Mouse (Mus musculus) intestine, embryonic 14.5 days (tissue): Measurements from ENCODE around the gene Brox. TPM values are rescaled to one million over a fixed set of nuclear protein-coding genes. Genes with fewer than 3 reads are reported as not detected.

Source experiments
- ATAC-seq: fragments of 200-750 bp; cut with Nextera tagmentation; replicated peaks from 2 replicates; pipeline ENCODE4 v1.8.0; 2017; ENCODE audit warnings: low read depth, moderate number of reproducible peaks, moderate TSS enrichment, moderate library complexity; ENCODE audit not compliant: low FRiP score, low TSS enrichment
- DNase-seq: peaks from one replicate; pipeline ENCODE4 v3.0.0-alpha.2; 2018; ENCODE audit warnings: low spot score
- H3K27ac ChIP-seq: fragments of 300-500 bp; sonication (generic); 2 replicates; pipeline ENCODE4 v1.5.1; 2014; ENCODE audit warnings: low read depth, mild to moderate bottlenecking, control low read depth
- H3K27me3 ChIP-seq: fragments of 300-500 bp; sonication (generic); replicated peaks from 2 replicates; pipeline ENCODE4 v1.6.1; 2014; ENCODE audit warnings: low read length, control low read depth; ENCODE audit not compliant: control insufficient read depth, insufficient read depth
- H3K36me3 ChIP-seq: fragments of 300-500 bp; sonication (generic); 2 replicates; pipeline ENCODE4 v1.6.1; 2014; ENCODE audit warnings: low read length, control low read depth; ENCODE audit not compliant: control insufficient read depth, insufficient read depth
- H3K4me1 ChIP-seq: fragments of 300-500 bp; sonication (generic); replicated peaks from 2 replicates; pipeline ENCODE4 v1.6.1; 2014; ENCODE audit warnings: low read length, control low read depth, mixed read lengths; ENCODE audit not compliant: control insufficient read depth, insufficient read depth
- H3K4me2 ChIP-seq: fragments of 300-500 bp; sonication (generic); 2 replicates; pipeline ENCODE4 v1.6.1; 2014; ENCODE audit warnings: low read length
- H3K4me3 ChIP-seq: fragments of 300-500 bp; sonication (generic); 2 replicates; pipeline ENCODE4 v1.5.1; 2014; ENCODE audit warnings: low read depth, low read length, control low read depth, mixed read lengths
- H3K9ac ChIP-seq: fragments of 300-500 bp; sonication (generic); 2 replicates; pipeline ENCODE4 v1.6.1; 2014; ENCODE audit warnings: mild to moderate bottlenecking, low read length
- H3K9me3 ChIP-seq: fragments of 300-500 bp; sonication (generic); 2 replicates; pipeline ENCODE4 v1.6.1; 2016; ENCODE audit warnings: low read length, control low read depth; ENCODE audit not compliant: control insufficient read depth
- whole genome bisulfite sequencing: fragments of 180-500 bp; shearing (Covaris S2); extraction: QIAGEN DNeasy Blood & Tissue Kit; methylation state at CpG from one replicate; pipeline ENCODE4 v1.1.7; 2014; 5-methylcytosine and 5-hydroxymethylcytosine counted together
- polyA plus RNA-seq: library from polyadenylated mRNA; unstranded; fragments of >200 nt; fragmentation: Nextera tagmentation; extraction: Ambion mirVana; gene quantifications from 2 replicates; pipeline ENCODE4 v1.2.1, GENCODE M21; 2014

The Brox gene
- polyA plus RNA-seq, 1 experiment from 2014 or later: 44.7 TPM

DNA sequence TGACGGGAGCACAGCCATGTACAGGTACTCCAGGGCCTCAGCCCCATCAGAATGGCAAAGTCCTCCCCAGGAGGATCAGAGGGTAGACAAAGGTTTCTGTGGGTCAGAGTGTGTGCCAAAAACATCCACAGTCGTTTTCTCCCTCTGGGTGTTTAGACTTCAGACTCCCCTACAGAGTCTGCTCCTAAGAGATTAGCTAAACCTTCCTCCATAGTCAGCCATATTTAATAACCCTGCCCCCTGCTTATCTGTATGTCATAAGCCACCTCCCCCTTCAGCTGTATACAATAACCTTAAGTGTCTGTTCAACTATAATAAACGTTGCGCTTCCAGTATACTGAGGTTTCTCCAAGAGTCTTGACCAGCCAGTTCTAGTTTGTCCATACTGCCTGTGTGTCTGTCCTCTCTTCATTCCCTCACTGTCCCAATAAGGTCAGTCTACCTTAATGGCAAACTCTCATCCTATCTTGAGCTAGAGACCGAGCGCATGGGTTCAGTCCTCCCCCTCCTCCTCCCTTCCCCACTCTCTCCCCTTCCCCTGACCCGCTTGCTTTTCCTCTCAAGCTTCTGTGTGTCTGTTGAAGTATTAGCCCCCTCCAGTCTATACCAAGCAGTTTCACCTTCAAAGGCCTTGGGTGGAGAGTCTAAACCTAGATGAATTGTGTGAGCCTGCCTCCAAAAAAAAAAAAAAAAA lies 63.9 kb downstream of the Brox start:
- no peaks in the 10 kb centered on the region for H3K36me3 ChIP-seq
- whole genome bisulfite sequencing: 60% methylated on average over 7 of the region's 7 CpGs
- no peak overlapping the region for H3K27ac ChIP-seq
- no peaks in the 10 kb centered on the region for H3K27me3 ChIP-seq
- no peak overlapping the region for H3K9ac ChIP-seq
- no peak overlapping the region for H3K4me3 ChIP-seq
- DNase-seq (no peak), ATAC-seq (no peak)
- no peak overlapping the region for H3K4me2 ChIP-seq
- no peaks in the 10 kb centered on the region for H3K9me3 ChIP-seq
- H3K4me1 ChIP-seq: no peaks in the 10 kb centered on the region; the same call in 1 of the 2 replicates

DNA sequence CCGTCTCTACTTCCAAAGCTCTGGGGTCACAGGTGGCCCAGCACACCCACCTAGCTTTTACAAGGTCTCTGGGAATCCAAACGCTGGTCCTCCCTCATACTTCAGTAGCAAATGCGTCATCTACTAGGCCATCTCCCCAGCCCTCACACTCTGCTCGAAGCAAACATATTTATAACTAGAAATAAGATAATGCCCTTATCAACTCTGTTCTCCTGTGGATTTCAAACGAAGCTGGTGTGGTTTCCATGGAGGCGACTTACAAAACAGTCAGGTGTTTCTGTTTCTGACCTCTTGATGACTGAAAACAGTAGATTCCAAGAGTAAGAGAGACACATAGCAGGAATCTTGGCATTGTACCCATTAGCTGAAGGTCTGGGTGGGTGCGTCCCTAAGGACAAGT lies 69.6 kb downstream of the Brox start:
- no peak overlapping the region for H3K4me2 ChIP-seq
- H3K9ac ChIP-seq: no peak overlapping the region
- H3K9me3 ChIP-seq: no peaks in the 10 kb centered on the region
- H3K27me3 ChIP-seq: no peaks in the 10 kb centered on the region
- no peaks in the 10 kb centered on the region for H3K36me3 ChIP-seq
- ATAC-seq (no peak), DNase-seq (no peak)
- no peaks in the 10 kb centered on the region; the same call in 1 of the 2 replicates for H3K4me1 ChIP-seq
- 77% methylated on average over 7 of the region's 7 CpGs for WGBS
- no peak overlapping the region for H3K4me3 ChIP-seq
- H3K27ac ChIP-seq: no peak overlapping the region

Other genes with a start within 250 kb of the Brox start
- gene Disp1, start 75.7 kb downstream of the Brox start, polyA plus RNA-seq: 12.1 and 15.1 TPM in 2 replicates
- gene Aida, start 679 bp downstream of the Brox start, polyA plus RNA-seq: 26.4 and 27.5 TPM in 2 replicates
- gene Mia3, start 72.3 kb upstream of the Brox start, polyA plus RNA-seq: 94.5 and 102 TPM in 2 replicates
- 21.5 and 21.8 TPM in 2 replicates for gene Taf1a, start 91.7 kb upstream of the Brox start, polyA plus RNA-seq
- 0.48 and 0.65 TPM in 2 replicates for gene Hhipl2, start 120.9 kb upstream of the Brox start, polyA plus RNA-seq